ENCODE assay signal across 19 mouse cellular contexts in genomic region chr11:119322521-119322920, GRCm38 (mm10). TPM values are rescaled to one million over a fixed set of nuclear protein-coding genes. Genes with fewer than 3 reads are reported as not detected.
"Had no signal": no experiment of that assay in that cellular context is flagged by ENCODE, and none has a peak within 500 bp of the region (broad histone marks: within the 10 kb centered on the region; RNA-seq: fewer than 3 reads in every experiment).

No protein-coding gene starts in this region.

- H3K27ac ChIP-seq: kidney, embryonic 15.5 days; liver, embryonic 13.5 days; neural tube, embryonic 12.5 days; neural tube, embryonic 15.5 days; stomach, postnatal 0 days had no signal

- H3K4me2 ChIP-seq: kidney, embryonic 15.5 days; liver, embryonic 13.5 days; midbrain, embryonic 11.5 days; neural tube, embryonic 12.5 days; neural tube, embryonic 15.5 days had no signal

- H3K4me3 ChIP-seq: kidney, embryonic 15.5 days; liver, embryonic 13.5 days; neural tube, embryonic 12.5 days; neural tube, embryonic 15.5 days had no signal

- H3K9me3 ChIP-seq: neural tube, embryonic 15.5 days had no signal

- DNase-seq: kidney, postnatal 10 days; kidney, postnatal 36 days; left cerebral cortex, postnatal 4 days; liver, embryonic 13.5 days; lung, adult 2 months; lung, postnatal 14 days; lung, postnatal 4 days; midbrain, embryonic 14.5 days; right cerebral cortex, adult 18-20 months; right cerebral cortex, postnatal 14 days; right cerebral cortex, postnatal 4 days; thymus, adult 2 months; thymus, postnatal 14 days; thymus, postnatal 4 days had no signal

- H3K27me3 ChIP-seq: neural tube, embryonic 15.5 days had no signal

- H3K4me1 ChIP-seq: kidney, embryonic 15.5 days; liver, embryonic 13.5 days; neural tube, embryonic 12.5 days; neural tube, embryonic 15.5 days had no signal

- H3K36me3 ChIP-seq: kidney, embryonic 15.5 days; liver, embryonic 13.5 days; neural tube, embryonic 12.5 days; neural tube, embryonic 15.5 days had no signal

- H3K9ac ChIP-seq: kidney, embryonic 15.5 days; liver, embryonic 13.5 days; neural tube, embryonic 12.5 days; neural tube, embryonic 15.5 days had no signal

RNA-seq across cellular contexts. Expression of gene Card14, which starts 15.0 kb away (rescaled TPM):
- polyA plus RNA-seq: midbrain, embryonic 11.5 days had no signal
